Comparison of ENCODE assay signal across 14 mouse cellular contexts in genomic region chr11:75210093-75210492, GRCm38 (mm10). TPM values are rescaled to one million over a fixed set of nuclear protein-coding genes. Genes with fewer than 3 reads are reported as not detected.
DNase-seq lines count a peak whose midpoint lies in the region; ATAC-seq and TF ChIP-seq lines count a peak whose summit lies in the region.
"Had no signal": no experiment of that assay in that cellular context is flagged by ENCODE, and none has a peak within 500 bp of the region (broad histone marks: within the 10 kb centered on the region; RNA-seq: fewer than 3 reads in every experiment).

No protein-coding gene starts in this region.

- peaks cover 28 to 61% of the 10 kb centered on the region in 2 experiments for H3K4me1 ChIP-seq in heart, embryonic 14.5 days (ENCODE audit: control insufficient read depth in 2 of 2, insufficient read depth in 2 of 2, low read length in 2 of 2)
- peaks cover 32 to 41% of the 10 kb centered on the region in 2 experiments for H3K4me1 ChIP-seq in liver, embryonic 14.5 days (replicated peaks; ENCODE audit: control insufficient read depth in 2 of 2, insufficient read depth in 2 of 2, low read length in 1 of 2)
- H3K4me1 ChIP-seq in midbrain, embryonic 15.5 days = peaks cover 59% of the 10 kb centered on the region

- H3K36me3 ChIP-seq in heart, embryonic 14.5 days (ENCODE audit: control insufficient read depth, insufficient read depth, low read length) = no peaks in the 10 kb centered on the region
- H3K36me3 ChIP-seq in liver, embryonic 14.5 days (replicated peaks; ENCODE audit: control insufficient read depth, insufficient read depth, low read depth) = no peaks in the 10 kb centered on the region
- H3K36me3 ChIP-seq in midbrain, embryonic 15.5 days (replicated peaks) = no peaks in the 10 kb centered on the region
- H3K36me3 ChIP-seq: embryonic facial prominence, embryonic 13.5 days; kidney, embryonic 15.5 days; limb, embryonic 12.5 days had no signal

- H3K9me3 ChIP-seq in heart, embryonic 14.5 days (ENCODE audit: control insufficient read depth, low read length) = no peaks in the 10 kb centered on the region
- H3K9me3 ChIP-seq in liver, embryonic 14.5 days (ENCODE audit: control insufficient read depth, low read length) = no peaks in the 10 kb centered on the region
- no peaks in the 10 kb centered on the region for H3K9me3 ChIP-seq in midbrain, embryonic 15.5 days
- H3K9me3 ChIP-seq: embryonic facial prominence, embryonic 13.5 days; kidney, embryonic 15.5 days; limb, embryonic 12.5 days had no signal

- no peak overlapping the region for H3K4me3 ChIP-seq in heart, embryonic 14.5 days (ENCODE audit: control insufficient read depth in 1 of 2, insufficient read depth in 1 of 2, low read depth in 1 of 2, low read length in 2 of 2)
- H3K4me3 ChIP-seq in liver, embryonic 14.5 days (ENCODE audit: insufficient read depth in 1 of 2, low read depth in 2 of 2, low read length in 2 of 2) = 0 out of 4 replicates have a peak overlapping the region, but pooled peaks of 1 of the 2 experiments have one; percentile 4
- H3K4me3 ChIP-seq in midbrain, embryonic 15.5 days = no peak overlapping the region
- H3K4me3 ChIP-seq: embryonic facial prominence, embryonic 13.5 days; kidney, embryonic 15.5 days; limb, embryonic 12.5 days had no signal

- no peak for TF ChIP-seq CTCF in liver, embryonic 14.5 days (IDR thresholded peaks at IDR 0.05; ENCODE audit: low read depth)

- H3K27ac ChIP-seq in heart, embryonic 14.5 days (replicated peaks in 1 of 2; ENCODE audit: control insufficient read depth in 1 of 2, insufficient read depth in 1 of 2, low read depth in 2 of 2, low read length in 2 of 2) = 0 out of 4 replicates have a peak overlapping the region, but pooled peaks of 1 of the 2 experiments have one; percentile 41
- peak overlapping the region; percentile 14 for H3K27ac ChIP-seq in liver, embryonic 14.5 days
- peak overlapping the region; percentile 75 for H3K27ac ChIP-seq in midbrain, embryonic 15.5 days
- H3K27ac ChIP-seq: embryonic facial prominence, embryonic 13.5 days; hindbrain, embryonic 14.5 days; kidney, embryonic 15.5 days; limb, embryonic 12.5 days had no signal

- no peaks in the 10 kb centered on the region for H3K27me3 ChIP-seq in heart, embryonic 14.5 days (ENCODE audit: control insufficient read depth, insufficient read depth, low read length)
- peaks cover 4% of the 10 kb centered on the region; the same call in 1 of the 2 replicates for H3K27me3 ChIP-seq in liver, embryonic 14.5 days (ENCODE audit: control insufficient read depth, insufficient read depth, low read length)
- H3K27me3 ChIP-seq in midbrain, embryonic 15.5 days (replicated peaks) = no peaks in the 10 kb centered on the region
- H3K27me3 ChIP-seq: kidney, embryonic 15.5 days; limb, embryonic 12.5 days had no signal

- DNase-seq in heart, postnatal 25 days (ENCODE audit: low spot score) = no peak
- peak in 1 of 3 experiments; percentile 47 for DNase-seq in liver, embryonic 14.5 days (ENCODE audit: low read depth in 3 of 3, low spot score in 3 of 3)
- DNase-seq in urinary bladder, adult 18-20 months (ENCODE audit: low spot score in 2 of 2) = no peak
- no peak for DNase-seq in right cerebral cortex, postnatal 4 days
- DNase-seq: gastrocnemius, postnatal 36 days; lung, postnatal 10 days had no signal

- WGBS in heart, embryonic 14.5 days = 79% methylated on average over 4 of the region's 4 CpGs
- 27% methylated on average over 4 of the region's 4 CpGs for WGBS in liver, embryonic 14.5 days (ENCODE audit: insufficient replicate concordance)
- WGBS in midbrain, embryonic 15.5 days = 42% methylated on average over 4 of the region's 4 CpGs

- ATAC-seq in heart, embryonic 14.5 days (ENCODE audit: insufficient number of reproducible peaks, insufficient read depth, low FRiP score, low read depth) = no peak
- 0 out of 2 replicates have a peak, but pooled peaks have one; percentile 23 for ATAC-seq in erythroblast, adult 5-6 weeks (replicated peaks; ENCODE audit: low FRiP score, poor library complexity, severe bottlenecking)
- peak; percentile 85 for ATAC-seq in liver, embryonic 14.5 days (ENCODE audit: insufficient read depth)
- ATAC-seq in midbrain, embryonic 15.5 days (replicated peaks) = no peak
- ATAC-seq: CD4-positive, CD25-positive, alpha-beta regulatory T cell, adult 4 months had no signal

- intact Hi-C loops in heart, postnatal 25 days (cut with DNase I) = no loop called here

- H3K9ac ChIP-seq in heart, embryonic 14.5 days (ENCODE audit: low read length) = 0 out of 2 replicates have a peak overlapping the region, but pooled peaks have one; percentile 5
- H3K9ac ChIP-seq in liver, embryonic 14.5 days (replicated peaks) = peak overlapping the region; percentile 1; the same call in 1 of the 2 replicates
- H3K9ac ChIP-seq in midbrain, embryonic 15.5 days = no peak overlapping the region
- H3K9ac ChIP-seq: embryonic facial prominence, embryonic 13.5 days; hindbrain, embryonic 14.5 days; kidney, embryonic 15.5 days; limb, embryonic 12.5 days had no signal

- no peak overlapping the region for H3K4me2 ChIP-seq in heart, embryonic 14.5 days (ENCODE audit: low read length)
- H3K4me2 ChIP-seq in liver, embryonic 14.5 days (ENCODE audit: low read depth) = peak overlapping the region; percentile 42
- H3K4me2 ChIP-seq in midbrain, embryonic 15.5 days = no peak overlapping the region
- H3K4me2 ChIP-seq: embryonic facial prominence, embryonic 13.5 days; hindbrain, embryonic 14.5 days; kidney, embryonic 15.5 days; limb, embryonic 12.5 days had no signal

- peak; percentile 73 for TF ChIP-seq EP300 in liver, embryonic 14.5 days (IDR thresholded peaks at IDR 0.05; ENCODE audit: low read depth)

RNA-seq across cellular contexts. Expression of gene Rtn4rl1, which starts 16.5 kb away (rescaled TPM):
- 17.0 and 17.3 TPM in 2 replicates for polyA plus RNA-seq in heart, embryonic 14.5 days (2014; fragmentation: Nextera tagmentation; extraction: Ambion mirVana)
- 1 to 10 TPM; 9.7 to 9.8 TPM for total RNA-seq in heart, postnatal 25 days (2021)
- not detected in 2 replicates for total RNA-seq in erythroblast, adult 5-6 weeks (2015; ENCODE audit: low replicate concordance)
- total RNA-seq in erythroblast, adult 5-6 weeks (2017; ENCODE audit: low replicate concordance) = not detected in 2 replicates
- 0.56 and 0.61 TPM in 2 replicates for polyA plus RNA-seq in liver, embryonic 14.5 days (2012; rRNA removed)
- 0.68 and 0.98 TPM in 2 replicates for polyA plus RNA-seq in liver, embryonic 14.5 days (2014; fragmentation: Nextera tagmentation; extraction: Ambion mirVana)
- 15.7 and 18.3 TPM in 2 replicates for polyA plus RNA-seq in midbrain, embryonic 15.5 days (2015; fragmentation: Nextera tagmentation; extraction: Ambion mirVana)

RNA-seq across cellular contexts. Expression of gene Dph1, which starts 19.1 kb away (rescaled TPM):
- polyA plus RNA-seq in heart, embryonic 14.5 days (2014; fragmentation: Nextera tagmentation; extraction: Ambion mirVana) = 23.1 and 23.7 TPM in 2 replicates
- 1 to 10 TPM; 7.4 to 9.0 TPM for total RNA-seq in heart, postnatal 25 days (2021)
- 0.58 and 4.2 TPM in 2 replicates for total RNA-seq in erythroblast, adult 5-6 weeks (2015; ENCODE audit: low replicate concordance)
- total RNA-seq in erythroblast, adult 5-6 weeks (2017; ENCODE audit: low replicate concordance) = 3.6 and 4.5 TPM in 2 replicates
- 9.8 and 11.6 TPM in 2 replicates for polyA plus RNA-seq in liver, embryonic 14.5 days (2012; rRNA removed)
- polyA plus RNA-seq in liver, embryonic 14.5 days (2014; fragmentation: Nextera tagmentation; extraction: Ambion mirVana) = 9.8 and 12.1 TPM in 2 replicates
- polyA plus RNA-seq in midbrain, embryonic 15.5 days (2015; fragmentation: Nextera tagmentation; extraction: Ambion mirVana) = 13.1 and 14.0 TPM in 2 replicates

RNA-seq across cellular contexts. Expression of gene Ovca2, which starts 31.5 kb away (rescaled TPM):
- polyA plus RNA-seq in heart, embryonic 14.5 days (2014; fragmentation: Nextera tagmentation; extraction: Ambion mirVana) = 19.4 and 19.7 TPM in 2 replicates
- 1 to 10 TPM; 6.0 to 6.1 TPM for total RNA-seq in heart, postnatal 25 days (2021)
- total RNA-seq in erythroblast, adult 5-6 weeks (2015; ENCODE audit: low replicate concordance) = 1.9 and 6.7 TPM in 2 replicates
- 4.6 and 5.7 TPM in 2 replicates for total RNA-seq in erythroblast, adult 5-6 weeks (2017; ENCODE audit: low replicate concordance)
- 7.4 and 10.5 TPM in 2 replicates for polyA plus RNA-seq in liver, embryonic 14.5 days (2012; rRNA removed)
- 14.3 and 15.3 TPM in 2 replicates for polyA plus RNA-seq in liver, embryonic 14.5 days (2014; fragmentation: Nextera tagmentation; extraction: Ambion mirVana)
- 15.4 and 18.3 TPM in 2 replicates for polyA plus RNA-seq in midbrain, embryonic 15.5 days (2015; fragmentation: Nextera tagmentation; extraction: Ambion mirVana)

RNA-seq across cellular contexts. Expression of gene Hic1, which starts 40.8 kb away (rescaled TPM):
- 6.4 and 6.8 TPM in 2 replicates for polyA plus RNA-seq in heart, embryonic 14.5 days (2014; fragmentation: Nextera tagmentation; extraction: Ambion mirVana)
- 10 to 100 TPM; 15.3 to 19.2 TPM for total RNA-seq in heart, postnatal 25 days (2021)
- not detected in 2 replicates for total RNA-seq in erythroblast, adult 5-6 weeks (2015; ENCODE audit: low replicate concordance)
- not detected in 2 replicates for total RNA-seq in erythroblast, adult 5-6 weeks (2017; ENCODE audit: low replicate concordance)
- polyA plus RNA-seq in liver, embryonic 14.5 days (2012; rRNA removed) = 0.97 and 1.4 TPM in 2 replicates
- 0.28 and 0.48 TPM in 2 replicates for polyA plus RNA-seq in liver, embryonic 14.5 days (2014; fragmentation: Nextera tagmentation; extraction: Ambion mirVana)
- 2.8 and 3.2 TPM in 2 replicates for polyA plus RNA-seq in midbrain, embryonic 15.5 days (2015; fragmentation: Nextera tagmentation; extraction: Ambion mirVana)

Comparison
In these comparisons a context has a peak if more than half of its experiments do, and no peak if none do; other contexts are left out.
1. ATAC-seq: peak in erythroblast, adult 5-6 weeks (single experiment) and liver, embryonic 14.5 days (single experiment); none in heart, embryonic 14.5 days (single experiment) and midbrain, embryonic 15.5 days (single experiment).